Mouse (Mus musculus) kidney, postnatal 0 days (tissue): Measurements from ENCODE around the gene Zfp800. TPM values are rescaled to one million over a fixed set of nuclear protein-coding genes. Genes with fewer than 3 reads are reported as not detected.
A peak's percentile ranks its signal among the peaks of the same experiment; 100 is the strongest.

Experiments used
- ATAC-seq: fragments of 200-750 bp; cut with Nextera tagmentation; replicated peaks from 2 replicates; pipeline ENCODE4 v1.8.0; 2017; ENCODE audit warnings: low read depth, moderate number of reproducible peaks, moderate TSS enrichment, moderate library complexity; ENCODE audit not compliant: low FRiP score
- DNase-seq: peaks from one replicate; pipeline ENCODE4 v3.0.0-alpha.2; 2016; ENCODE audit warnings: low spot score
- H3K27ac ChIP-seq: fragments of 300-500 bp; sonication (generic); 2 replicates; pipeline ENCODE4 v1.5.1; 2014; ENCODE audit warnings: mild to moderate bottlenecking
- H3K27me3 ChIP-seq: fragments of 300-500 bp; sonication (generic); 2 replicates; pipeline ENCODE4 v1.6.1; 2014; ENCODE audit warnings: low read length, mixed read lengths; ENCODE audit not compliant: insufficient read depth
- H3K36me3 ChIP-seq: fragments of 300-500 bp; sonication (generic); 2 replicates; pipeline ENCODE4 v1.6.1; 2014; ENCODE audit warnings: low read length, mixed read lengths; ENCODE audit not compliant: insufficient read depth
- H3K4me1 ChIP-seq: fragments of 300-500 bp; sonication (generic); replicated peaks from 2 replicates; pipeline ENCODE4 v1.6.1; 2014; ENCODE audit warnings: antibody characterized with exemption, low read length, mixed read lengths; ENCODE audit not compliant: insufficient read depth
- H3K4me2 ChIP-seq: fragments of 300-500 bp; sonication (generic); 2 replicates; pipeline ENCODE4 v1.6.1; 2014; ENCODE audit warnings: mild to moderate bottlenecking, low read length, moderate library complexity, mixed read lengths
- H3K4me3 ChIP-seq: fragments of 300-500 bp; sonication (generic); replicated peaks from 2 replicates; pipeline ENCODE4 v1.5.1; 2014; ENCODE audit warnings: low read depth, low read length
- H3K9ac ChIP-seq: fragments of 300-500 bp; sonication (generic); 2 replicates; pipeline ENCODE4 v1.6.1; 2014; ENCODE audit warnings: low read depth, low read length
- H3K9me3 ChIP-seq: fragments of 300-500 bp; sonication (generic); replicated peaks from 2 replicates; pipeline ENCODE4 v1.6.1; 2016; ENCODE audit warnings: low read length, inconsistent platforms, mixed read lengths
- CTCF ChIP-seq: IDR thresholded peaks from 2 replicates; pipeline ENCODE4 v1.5.1; 2016; ENCODE audit warnings: antibody characterized with exemption, low read depth, mild to moderate bottlenecking, moderate library complexity
- WGBS: fragments of 180-500 bp; shearing (Covaris S2); extraction: QIAGEN DNeasy Blood & Tissue Kit; methylation state at CpG from one replicate; pipeline ENCODE4 v1.1.7; 2014; 5-methylcytosine and 5-hydroxymethylcytosine counted together
- polyA plus RNA-seq: library from polyadenylated mRNA; unstranded; fragments of >200 nt; fragmentation: Nextera tagmentation; extraction: Ambion mirVana; gene quantifications from 2 replicates; pipeline ENCODE4 v1.2.1, GENCODE M21; 2015

The Zfp800 gene
- polyA plus RNA-seq, 1 experiment from 2014 or later, result 24.4 TPM

GRCm38 (mm10) chr6:28261307-28262197, 136.3 kb downstream of the Zfp800 start:
- no peaks in the 10 kb centered on the region for H3K4me1 ChIP-seq
- H3K4me2 ChIP-seq, result peak overlapping the region; percentile 96
- TF ChIP-seq CTCF, result no peak
- H3K27ac ChIP-seq, result peak overlapping the region; percentile 91
- no peaks in the 10 kb centered on the region for H3K36me3 ChIP-seq
- no peaks in the 10 kb centered on the region for H3K9me3 ChIP-seq
- DNase-seq, result peak; percentile 93
- under 1% methylated on average over 84 of the region's 131 CpGs for WGBS
- no peaks in the 10 kb centered on the region for H3K27me3 ChIP-seq
- H3K9ac ChIP-seq, result peak overlapping the region; percentile 71
- peak overlapping the region; percentile 87 for H3K4me3 ChIP-seq
- ATAC-seq, result peak; percentile 96

DNA sequence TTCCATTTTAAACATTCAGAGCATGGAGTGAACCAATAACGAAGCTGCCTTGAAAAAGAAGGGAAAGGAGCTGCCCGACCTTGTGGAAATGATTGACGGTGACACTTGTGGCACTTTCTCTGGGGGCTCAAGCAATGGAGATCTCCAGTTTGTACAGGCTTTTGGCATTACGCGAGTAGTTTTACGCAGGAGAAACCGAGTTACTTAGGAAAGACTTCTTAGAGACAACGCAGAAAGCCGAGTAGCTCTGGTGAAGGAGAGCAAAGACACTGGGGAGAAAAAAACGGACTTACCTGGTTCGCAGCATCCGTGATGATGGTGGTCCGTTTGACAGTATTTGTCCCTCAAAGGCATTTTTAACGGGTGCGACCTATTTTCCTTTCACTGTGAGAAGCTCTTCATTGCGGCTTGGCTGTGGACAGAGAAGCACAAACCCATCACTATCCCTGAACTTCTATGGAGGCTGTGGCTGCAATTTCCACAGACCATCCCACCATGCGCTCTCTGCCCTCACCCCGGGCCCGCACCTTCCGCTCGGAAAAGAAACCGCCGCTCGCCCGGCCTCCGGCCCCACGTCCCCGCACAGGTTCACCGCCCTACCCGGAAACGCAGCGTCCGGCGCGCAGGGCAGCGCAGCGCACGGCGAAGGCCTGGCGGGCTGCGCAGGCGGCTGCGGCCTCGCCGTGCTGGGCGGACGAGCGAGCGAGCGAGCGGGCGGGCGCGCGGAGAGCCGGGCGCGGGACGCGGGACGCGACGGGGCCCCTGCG, 137.2 kb downstream of the Zfp800 start:
- no peak for TF ChIP-seq CTCF
- DNase-seq (peak; percentile 25), ATAC-seq (peak; percentile 44)
- no peaks in the 10 kb centered on the region for H3K27me3 ChIP-seq
- H3K4me3 ChIP-seq, result peak overlapping the region; percentile 87
- H3K36me3 ChIP-seq, result no peaks in the 10 kb centered on the region
- WGBS, result 2% methylated on average over 56 of the region's 64 CpGs
- H3K9me3 ChIP-seq, result no peaks in the 10 kb centered on the region
- H3K9ac ChIP-seq, result peak overlapping the region; percentile 71
- no peaks in the 10 kb centered on the region for H3K4me1 ChIP-seq
- H3K27ac ChIP-seq, result peak overlapping the region; percentile 91
- H3K4me2 ChIP-seq, result peak overlapping the region; percentile 96

- ATAC-seq (no peak), DNase-seq (no peak)
- Histone ChIP-seq H3K4me2 (no peak overlapping the region), H3K27ac (no peak overlapping the region), H3K4me1 (no peaks in the 10 kb centered on the region), H3K9me3 (no peaks in the 10 kb centered on the region), H3K27me3 (no peaks in the 10 kb centered on the region), H3K36me3 (no peaks in the 10 kb centered on the region), H3K4me3 (no peak overlapping the region), H3K9ac (no peak overlapping the region)
- WGBS, result 93% methylated on average over 5 of the region's 5 CpGs
- TF ChIP-seq CTCF, result no peak
These were observed 138.1 kb downstream of the Zfp800 start for GRCm38 (mm10) chr6:28259750-28260149.

DNA sequence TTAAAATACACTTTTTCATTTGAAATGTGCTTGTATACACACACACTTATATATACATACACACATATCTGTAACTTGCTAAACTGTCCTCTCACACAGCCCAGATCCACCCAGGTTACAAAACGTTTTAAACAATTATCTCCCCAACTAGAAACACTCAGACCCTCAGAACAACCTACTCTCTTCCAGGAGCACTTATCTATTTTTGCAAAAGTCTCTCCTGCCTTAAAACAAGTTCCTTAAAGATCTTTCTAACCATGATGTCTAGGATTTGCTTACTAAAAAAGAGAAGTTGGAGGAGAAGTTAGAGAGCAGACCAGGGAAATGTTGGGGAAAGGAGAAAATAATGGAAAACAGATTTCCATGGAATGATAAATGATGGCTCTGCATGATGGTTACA, 139.4 kb downstream of the Zfp800 start:
- Histone ChIP-seq H3K4me3 (no peak overlapping the region), H3K9ac (no peak overlapping the region), H3K36me3 (peaks cover 4% of the 10 kb centered on the region; the same call in 1 of the 2 replicates), H3K4me2 (no peak overlapping the region), H3K27ac (no peak overlapping the region), H3K4me1 (no peaks in the 10 kb centered on the region), H3K9me3 (no peaks in the 10 kb centered on the region), H3K27me3 (no peaks in the 10 kb centered on the region)
- WGBS, result 54% methylated on average over 1 of the region's 1 CpGs
- ATAC-seq, result no peak
- no peak for DNase-seq
- TF ChIP-seq CTCF, result no peak

DNA sequence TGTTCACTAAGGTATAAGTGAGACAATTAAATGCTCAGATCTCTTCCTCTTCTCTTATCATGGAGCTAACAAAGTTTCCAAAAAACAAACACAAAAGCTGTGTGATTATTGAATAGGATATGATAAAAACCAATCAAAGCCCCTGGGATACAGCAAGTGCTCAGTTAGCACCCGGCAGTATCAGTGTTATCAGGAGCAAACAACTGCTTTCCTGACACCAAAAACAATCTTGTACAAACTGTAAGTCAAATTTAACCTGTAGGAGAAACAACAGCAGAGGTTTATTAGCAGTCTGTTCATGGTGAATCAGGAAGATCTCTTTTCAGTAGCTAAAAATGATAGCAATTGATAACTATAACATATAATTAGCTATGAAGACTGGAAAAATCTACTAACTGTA, 140.0 kb downstream of the Zfp800 start:
- no peaks in the 10 kb centered on the region for H3K4me1 ChIP-seq
- 97% methylated on average over 1 of the region's 1 CpGs for WGBS
- no peak overlapping the region for H3K4me2 ChIP-seq
- H3K4me3 ChIP-seq, result no peak overlapping the region
- no peaks in the 10 kb centered on the region for H3K9me3 ChIP-seq
- no peak for TF ChIP-seq CTCF
- DNase-seq, result no peak
- no peak overlapping the region for H3K27ac ChIP-seq
- H3K27me3 ChIP-seq, result no peaks in the 10 kb centered on the region
- no peak for ATAC-seq
- H3K9ac ChIP-seq, result no peak overlapping the region
- peaks cover 7% of the 10 kb centered on the region; the same call in 1 of the 2 replicates for H3K36me3 ChIP-seq

GRCm38 (mm10) chr6:28252790-28253189, 145.0 kb downstream of the Zfp800 start:
- H3K27me3 ChIP-seq, result no peaks in the 10 kb centered on the region
- no peaks in the 10 kb centered on the region for H3K4me1 ChIP-seq
- H3K27ac ChIP-seq, result no peak overlapping the region
- TF ChIP-seq CTCF, result no peak
- H3K9me3 ChIP-seq, result no peaks in the 10 kb centered on the region
- DNase-seq (no peak), ATAC-seq (no peak)
- H3K4me2 ChIP-seq, result no peak overlapping the region
- no peak overlapping the region for H3K4me3 ChIP-seq
- peaks cover 7% of the 10 kb centered on the region for H3K36me3 ChIP-seq
- H3K9ac ChIP-seq, result no peak overlapping the region
